Mouse (Mus musculus): ENCODE measurements around the gene Capn2. TPM values are rescaled to one million over a fixed set of nuclear protein-coding genes. Genes with fewer than 3 reads are reported as not detected.
A peak's percentile ranks its signal among the peaks of the same experiment; 100 is the strongest.

The Capn2 gene
- total RNA-seq, 2 experiments from 2014 or later = 55.6 to 59.4 TPM

DNA sequence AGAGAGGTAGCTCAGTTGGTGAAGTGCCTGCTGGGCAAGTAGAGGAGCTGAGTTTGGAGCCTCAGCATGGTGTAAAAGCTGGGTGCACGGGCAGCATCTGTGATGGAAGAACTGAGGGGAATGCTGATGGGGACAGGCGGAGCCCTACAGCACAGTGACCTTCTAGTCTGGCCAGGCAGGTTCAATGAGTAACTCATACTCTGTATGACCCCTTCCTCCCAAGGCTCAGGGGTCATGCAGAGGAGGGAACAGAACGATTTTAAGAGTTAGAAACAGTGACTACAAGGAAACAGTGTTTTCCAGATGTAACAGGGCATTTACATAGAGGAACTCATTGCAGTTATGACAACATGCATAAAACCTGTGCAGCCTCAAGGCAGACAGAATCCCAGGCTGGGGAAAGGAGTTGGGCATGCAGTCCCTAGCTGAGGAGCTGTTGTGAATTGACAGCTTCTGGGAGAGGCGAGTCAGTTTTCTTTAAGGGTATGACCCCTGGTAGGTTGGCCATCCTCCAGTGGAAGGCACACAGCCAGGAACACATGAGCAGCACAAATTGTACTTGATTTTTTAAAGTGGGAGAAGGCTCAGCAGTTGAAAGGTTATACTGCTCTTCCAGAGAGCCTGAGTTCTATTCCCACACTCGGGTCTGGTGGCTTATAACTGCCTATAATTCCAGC is 77.7 kb downstream of the Capn2 start:
- DNase-seq (ENCODE audit: low spot score in 2 of 2) = peak; percentile 45 to 62
- intact Hi-C loops (cut with DNase I) = no loop called here

DNA sequence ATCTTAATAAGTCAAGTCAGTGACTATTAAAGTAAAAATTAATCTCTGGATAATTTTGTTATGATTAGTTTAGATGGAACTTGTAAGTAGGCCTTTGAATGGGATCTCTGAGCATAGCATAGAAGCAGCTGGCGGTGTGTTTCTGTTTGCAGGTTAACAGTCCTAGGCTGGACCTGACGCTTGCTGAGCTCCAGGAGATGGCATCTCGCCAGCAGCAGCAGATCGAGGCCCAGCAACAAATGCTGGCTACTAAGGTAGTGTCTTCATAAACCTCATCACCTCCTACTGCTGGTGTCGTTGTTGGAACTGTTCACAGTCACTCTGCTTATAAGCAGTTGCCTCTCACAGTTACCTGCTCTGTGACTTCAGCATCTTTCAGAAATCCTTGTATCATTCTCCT is 80.7 kb downstream of the Capn2 start:
- intact Hi-C loops (cut with DNase I) = no loop called here
- no peak for DNase-seq (ENCODE audit: low spot score in 2 of 2)

DNA sequence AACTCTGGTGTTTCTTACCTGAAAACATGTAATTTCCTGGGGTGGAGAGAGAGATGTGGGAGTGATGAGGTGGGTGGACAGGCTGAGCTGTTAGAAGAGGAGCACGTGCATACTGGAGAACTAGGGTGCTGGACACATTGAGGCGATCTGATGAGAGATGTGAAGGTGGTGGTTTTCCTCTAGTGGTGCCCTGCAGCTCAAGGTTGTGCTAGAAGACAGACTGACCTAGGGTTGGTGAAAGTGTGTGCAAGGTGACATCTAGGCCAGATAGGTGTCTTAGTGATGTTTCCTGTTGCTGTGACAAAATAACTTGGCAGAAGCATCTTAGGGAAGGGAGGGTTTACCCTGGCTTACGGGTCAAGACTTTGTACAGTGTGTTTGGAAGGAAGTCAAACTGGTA is 85.3 kb downstream of the Capn2 start:
- no peak for DNase-seq (ENCODE audit: low spot score in 2 of 2)
- intact Hi-C loops (cut with DNase I) = no loop called here

DNA sequence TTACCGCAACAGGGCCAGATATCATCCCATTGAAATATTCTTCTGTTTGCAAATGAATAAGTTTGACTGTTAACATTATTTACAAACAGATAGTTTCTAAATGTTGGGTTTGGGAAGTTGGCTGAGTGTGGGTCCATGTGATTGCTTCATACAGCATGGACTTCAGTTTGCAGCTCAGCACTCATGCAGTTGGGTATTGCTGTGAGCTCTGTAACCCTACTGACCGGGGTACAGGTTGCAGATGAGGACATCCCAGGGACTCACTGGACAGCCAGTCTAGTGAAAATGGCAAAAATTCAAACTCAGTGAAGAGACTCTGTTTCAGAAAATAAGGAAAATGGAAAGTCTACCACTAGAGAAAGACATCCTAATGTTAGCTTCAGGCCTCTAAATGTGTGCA is 86.7 kb downstream of the Capn2 start:
- no peak for DNase-seq (ENCODE audit: low spot score in 2 of 2)
- intact Hi-C loops (cut with DNase I) = no loop called here

DNA sequence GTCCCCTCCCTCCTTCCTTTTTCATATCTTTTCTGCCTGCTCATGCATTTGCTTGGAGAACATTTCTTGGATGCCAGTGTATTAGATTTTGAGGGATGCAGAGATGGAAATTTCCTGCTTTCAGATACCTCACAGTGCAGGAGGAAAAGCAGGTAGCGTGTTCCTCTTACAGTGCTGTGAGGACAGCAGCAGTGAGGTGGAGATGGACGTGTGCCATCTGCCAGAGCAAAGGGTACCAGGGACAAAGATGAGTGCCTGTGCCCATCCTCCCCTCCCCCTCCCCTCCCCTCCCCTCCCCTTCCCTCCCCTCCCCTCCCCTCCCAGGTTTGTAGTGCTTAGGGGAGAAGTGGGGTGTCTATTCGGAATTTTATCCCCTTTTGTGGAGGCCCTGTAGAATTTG is 87.6 kb downstream of the Capn2 start:
- intact Hi-C loops (cut with DNase I) = no loop called here
- no peak for DNase-seq (ENCODE audit: low spot score in 2 of 2)

DNA sequence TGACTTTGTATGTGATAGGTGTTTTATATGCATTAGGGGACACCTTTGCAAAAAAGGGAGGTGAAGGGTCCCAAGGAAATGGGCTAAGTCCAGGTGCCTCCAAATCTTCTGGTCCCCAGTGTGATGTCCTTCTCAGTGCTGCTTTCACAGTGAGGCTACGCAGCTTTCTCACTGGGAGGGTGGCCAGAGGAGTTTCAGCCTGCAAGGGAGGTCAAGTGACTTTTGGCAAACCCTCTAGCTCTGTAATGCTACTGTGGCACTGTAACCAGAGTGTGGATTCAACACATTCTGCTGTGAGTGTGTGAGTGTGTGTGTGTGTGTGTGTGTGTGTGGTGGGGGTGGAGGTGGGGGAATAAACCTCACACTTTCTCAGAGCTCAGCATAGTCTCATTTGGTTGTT is 90.0 kb downstream of the Capn2 start:
- intact Hi-C loops (cut with DNase I) = no loop called here
- DNase-seq (ENCODE audit: low spot score in 2 of 2) = no peak

DNA sequence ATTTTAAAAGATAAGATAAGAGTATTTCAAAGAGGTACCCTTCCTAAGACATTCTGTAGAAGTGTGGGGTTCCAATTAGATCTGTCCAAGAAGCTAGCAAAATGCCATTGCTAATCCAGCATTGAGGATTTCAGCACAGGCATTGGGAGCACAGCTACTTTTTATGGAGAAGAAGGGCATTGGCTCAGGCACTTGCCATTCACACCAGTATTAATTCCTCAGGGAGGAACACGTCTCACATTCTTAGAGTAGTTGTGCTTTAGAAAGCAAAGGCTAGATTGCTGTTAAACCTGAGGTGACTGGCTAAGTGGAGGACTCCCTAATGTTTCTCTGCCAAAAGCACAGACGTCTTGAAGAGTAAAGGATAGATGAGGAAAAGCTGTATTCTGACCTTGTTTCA is 91.0 kb downstream of the Capn2 start:
- intact Hi-C loops (cut with DNase I) = no loop called here
- DNase-seq (ENCODE audit: low spot score in 2 of 2) = no peak

DNA sequence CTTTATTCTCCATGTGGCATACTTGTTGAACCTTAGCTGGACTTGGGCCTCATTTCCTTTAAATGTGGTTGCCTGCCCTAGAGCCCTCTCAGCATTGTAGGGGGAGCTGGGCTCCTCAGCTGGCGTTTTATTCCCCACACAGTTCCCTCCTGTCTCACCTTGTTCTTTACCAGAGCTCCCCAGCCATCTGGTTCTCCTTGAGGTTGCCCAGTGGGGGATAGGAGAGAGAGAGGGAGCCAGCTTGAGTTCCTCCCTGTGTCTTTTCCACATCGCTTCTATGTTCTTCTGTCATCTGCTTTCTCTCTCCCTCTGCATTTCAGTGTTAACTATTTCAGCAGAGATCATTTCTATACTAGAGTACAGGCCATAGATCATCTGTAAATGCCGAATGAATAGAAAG is 92.2 kb downstream of the Capn2 start:
- no peak for DNase-seq (ENCODE audit: low spot score in 2 of 2)
- intact Hi-C loops (cut with DNase I) = no loop called here

DNA sequence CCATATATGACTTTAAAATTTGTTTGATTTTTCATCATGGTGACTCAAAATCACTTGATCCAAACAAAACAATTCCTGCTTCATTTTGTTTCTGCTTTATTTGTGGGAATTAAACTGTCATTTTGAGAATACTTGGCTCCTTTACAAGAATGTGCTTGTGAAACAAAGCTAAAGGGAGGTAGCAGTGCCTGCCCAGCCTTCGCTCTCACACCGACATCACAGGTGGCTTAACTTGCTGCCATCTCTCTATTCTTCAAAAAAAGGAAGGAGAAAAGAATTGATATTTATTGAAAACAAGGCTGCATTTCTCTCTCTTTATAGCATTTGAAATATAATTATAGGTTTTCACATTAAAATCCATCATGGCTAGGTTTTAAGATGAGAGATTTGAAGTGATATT is 93.1 kb downstream of the Capn2 start:
- no peak for DNase-seq (ENCODE audit: low spot score in 2 of 2)
- intact Hi-C loops (cut with DNase I) = no loop called here

DNA sequence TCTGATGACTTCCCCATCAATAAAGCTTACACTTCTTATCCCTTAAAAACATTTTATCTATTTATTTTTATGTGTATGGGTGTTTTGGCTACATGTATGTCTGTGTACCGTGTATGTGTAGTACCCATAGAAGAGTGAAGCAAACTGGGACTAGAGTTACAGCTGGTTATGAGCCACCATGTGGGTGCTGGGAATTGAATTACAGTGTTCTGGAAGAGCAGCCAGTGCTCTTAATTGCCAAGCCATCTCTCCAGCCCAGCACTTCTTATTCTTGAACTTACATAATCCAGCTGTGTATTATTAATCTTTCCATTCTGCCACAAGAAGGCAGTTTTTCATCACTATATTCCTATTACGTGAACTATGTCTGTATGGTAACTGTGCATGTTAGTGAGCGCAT is 97.9 kb downstream of the Capn2 start:
- DNase-seq (ENCODE audit: low spot score in 2 of 2) = no peak
- intact Hi-C loops (cut with DNase I) = no loop called here

Other genes with a start within 250 kb of the Capn2 start
- gene Degs1, start 234.8 kb downstream of the Capn2 start, total RNA-seq (2021) = 10 to 100 TPM; 68.5 to 75.1 TPM
- 10 to 100 TPM; 46.9 to 47.5 TPM for gene Fbxo28, start 176.0 kb downstream of the Capn2 start, total RNA-seq (2021)
- 10 to 100 TPM; 18.7 to 19.0 TPM for gene Trp53bp2, start 108.4 kb downstream of the Capn2 start, total RNA-seq (2021)
- under 1 TPM in 1 of 2 experiments, not detected in 1; 0.13 TPM for gene Capn8, start 47.4 kb upstream of the Capn2 start, total RNA-seq (2021)
- gene Ccdc185, start 231.6 kb upstream of the Capn2 start, total RNA-seq (2021) = under 1 TPM; 0.18 to 0.21 TPM
- gene Susd4, start 246.3 kb upstream of the Capn2 start, total RNA-seq (2021) = 100 to 1,000 TPM in 1 of 2 experiments, 10 to 100 TPM in 1; 99.5 to 102 TPM